Mouse (Mus musculus) testis, postnatal 14 days (tissue): ENCODE results near the gene Dlx3.

Experiments used
- DNase-seq: peaks from one replicate; pipeline ENCODE4 v3.0.0; 2021; ENCODE audit warnings: low spot score

The Dlx3 gene

DNA sequence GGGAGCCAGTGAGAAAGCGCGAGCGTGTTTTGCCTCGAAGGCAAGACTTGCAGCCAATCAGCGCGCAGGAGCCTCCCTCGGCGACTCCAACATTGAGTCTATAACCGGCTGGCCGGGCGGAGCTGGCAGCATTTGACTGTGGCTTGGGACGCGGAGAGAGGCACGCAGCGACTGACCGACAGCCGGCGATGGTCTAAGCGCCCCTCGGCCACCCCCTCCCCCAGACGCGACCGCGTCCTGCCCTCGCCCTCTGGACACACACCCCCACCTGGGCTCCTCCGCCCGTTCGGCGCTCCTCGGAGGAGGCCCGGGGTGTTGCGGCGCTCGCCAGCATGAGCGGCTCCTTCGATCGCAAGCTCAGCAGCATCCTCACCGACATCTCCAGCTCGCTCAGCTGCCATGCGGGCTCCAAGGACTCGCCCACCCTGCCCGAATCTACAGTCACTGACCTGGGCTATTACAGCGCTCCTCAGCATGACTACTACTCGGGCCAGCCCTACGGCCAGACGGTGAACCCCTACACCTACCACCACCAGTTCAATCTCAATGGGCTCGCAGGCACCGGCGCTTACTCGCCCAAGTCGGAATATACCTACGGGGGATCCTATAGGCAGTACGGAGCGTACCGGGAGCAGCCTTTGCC, at the start of gene Dlx3:
Gene Dlx3 (plus strand): TSS at position 130 of the 643 bp plus-strand sequence.
- no peak for DNase-seq

DNA sequence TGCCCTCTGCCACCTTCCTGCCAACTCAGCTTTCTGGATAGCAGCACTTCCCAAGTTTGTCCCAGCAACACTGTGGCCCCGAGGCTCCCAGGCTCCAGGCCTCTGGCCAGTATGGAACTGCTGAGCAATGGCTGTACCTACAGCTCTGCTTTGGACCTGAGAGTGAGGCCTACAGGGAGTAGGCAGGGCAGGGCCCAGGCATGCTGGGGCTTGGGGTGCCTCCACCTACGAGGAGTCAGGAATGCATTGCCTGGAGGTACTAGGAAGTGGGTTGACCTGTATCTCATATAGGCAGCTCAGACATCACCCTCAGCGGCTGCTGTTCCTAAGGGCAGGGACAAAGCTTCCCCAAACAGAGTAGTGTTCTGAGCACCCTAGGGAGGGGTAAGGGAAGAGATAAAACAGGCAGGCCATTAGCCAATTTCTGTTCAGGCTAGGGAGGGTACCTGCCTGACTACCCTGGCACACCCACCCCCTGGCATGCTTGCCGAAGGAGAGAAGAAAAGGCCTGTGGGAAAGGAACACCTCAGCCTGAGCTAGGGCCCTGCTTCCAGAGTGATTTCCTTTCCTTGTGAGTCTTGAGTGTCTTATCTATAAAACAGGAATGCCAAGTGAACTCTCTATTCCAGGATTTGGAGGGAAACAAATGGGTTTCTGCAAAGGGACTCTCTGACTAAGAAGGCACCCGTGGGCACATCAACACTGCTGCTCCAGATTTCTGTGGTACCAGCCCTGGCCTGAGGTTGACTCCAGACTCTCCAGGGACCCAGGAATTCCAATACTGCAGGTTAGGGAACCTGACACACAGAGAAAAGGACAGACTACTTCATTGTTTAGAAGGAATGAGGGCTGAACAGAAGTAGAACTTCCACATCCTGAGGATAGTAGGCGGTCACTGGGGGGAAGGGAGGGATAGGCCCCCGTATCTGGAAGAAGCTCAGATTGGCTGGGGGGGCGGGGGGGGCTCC, 49.5 kb upstream of the Dlx3 start:
- no peak for DNase-seq

DNA sequence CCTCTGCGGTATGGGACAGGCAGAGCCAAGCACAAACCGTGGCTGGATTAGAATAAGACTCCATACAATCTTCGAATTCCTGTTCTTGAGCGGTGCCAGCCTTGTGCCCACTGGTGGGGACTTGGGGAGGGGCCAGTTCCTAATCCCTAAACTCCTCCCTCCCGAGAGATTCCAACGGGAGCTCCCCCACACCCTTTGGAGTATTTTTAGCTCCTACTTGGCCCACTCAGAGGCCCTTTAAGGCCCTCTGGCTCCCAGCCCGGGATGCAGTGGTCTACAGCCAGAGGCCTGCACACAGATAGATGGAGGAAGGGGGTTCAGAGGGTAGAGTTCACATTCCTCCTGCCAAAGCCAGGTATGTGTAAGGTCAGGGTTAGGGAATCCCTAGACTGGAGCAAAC, 48.7 kb upstream of the Dlx3 start:
- no peak for DNase-seq

- no peak for DNase-seq
These were observed 47.8 kb upstream of the Dlx3 start for GRCm38 (mm10) chr11:95072136-95072535.

- no peak for DNase-seq
These were observed 47.1 kb upstream of the Dlx3 start for GRCm38 (mm10) chr11:95072804-95073203.

- DNase-seq: no peak
These were observed 46.1 kb upstream of the Dlx3 start for GRCm38 (mm10) chr11:95073835-95074234.

GRCm38 (mm10) chr11:95074694-95075093, 45.2 kb upstream of the Dlx3 start:
- no peak for DNase-seq

DNA sequence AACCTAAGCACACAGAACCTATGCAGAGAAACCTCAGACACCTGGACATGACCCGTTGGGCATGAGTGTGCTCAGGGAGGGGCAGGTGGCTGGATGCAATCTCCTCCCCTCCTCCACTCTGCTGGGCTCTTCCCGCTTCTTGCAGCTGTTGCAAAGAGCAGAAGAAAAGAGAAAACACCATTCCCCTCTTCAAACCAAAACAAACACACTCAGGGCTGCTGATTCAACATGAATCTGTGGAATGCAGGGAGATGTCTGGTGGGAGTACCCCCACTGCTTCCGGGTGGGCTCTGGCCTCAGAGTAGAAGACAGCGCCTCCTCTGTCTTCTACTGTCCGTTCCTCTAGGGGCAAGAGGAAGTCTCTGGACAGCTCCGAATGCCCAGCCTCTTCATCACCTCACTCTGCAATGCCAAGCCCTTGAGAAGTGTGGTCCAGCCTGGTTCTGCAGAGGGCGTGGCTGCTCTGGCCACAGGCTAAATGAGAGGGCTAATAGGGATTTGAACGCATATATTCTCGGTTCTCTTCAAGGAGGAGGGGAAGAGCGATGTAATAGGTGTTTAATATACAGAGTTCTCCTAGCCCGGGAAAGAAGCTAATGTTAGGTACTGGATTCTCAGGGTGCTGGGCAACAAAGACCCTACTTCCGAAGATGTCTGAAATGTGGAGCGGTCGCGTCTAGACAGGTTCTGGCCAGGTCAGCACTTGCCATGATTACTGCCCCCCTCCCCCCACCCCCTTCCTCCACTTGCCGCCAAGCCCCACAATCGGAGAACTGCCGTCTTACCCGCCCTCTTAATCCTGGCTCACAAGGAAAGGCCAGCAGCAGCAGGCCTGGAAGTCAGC, 44.5 kb upstream of the Dlx3 start:
- no peak for DNase-seq

- no peak for DNase-seq
These were observed 43.8 kb upstream of the Dlx3 start for GRCm38 (mm10) chr11:95076041-95076535.

DNA sequence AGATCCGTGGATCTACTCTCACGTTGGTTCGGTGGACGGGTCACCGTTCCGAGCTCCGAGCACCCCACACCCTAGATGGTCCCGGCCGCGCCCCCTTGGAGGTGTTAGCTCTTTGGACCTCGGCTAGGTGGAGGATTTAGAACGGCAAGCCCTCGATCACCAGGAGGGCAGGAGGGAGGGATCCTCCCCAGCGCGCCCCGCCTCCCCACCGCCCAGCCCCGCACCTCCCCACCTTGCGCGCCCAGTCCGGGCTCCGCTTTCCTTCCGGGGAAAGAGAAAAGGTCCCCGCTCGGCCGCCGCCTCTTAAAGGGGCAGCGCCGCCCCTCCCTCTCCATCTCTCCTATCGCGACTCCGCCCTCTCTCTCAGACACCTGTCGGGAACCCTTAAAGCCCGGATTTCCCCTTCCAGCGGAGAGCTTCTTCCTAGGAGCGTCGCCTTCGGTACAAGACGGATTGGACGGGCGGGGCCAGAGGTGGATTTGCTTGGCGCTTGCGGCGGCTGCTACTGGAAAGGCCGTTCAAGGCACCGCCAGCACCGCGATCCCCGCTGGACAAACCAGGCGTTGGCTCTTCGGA, 43.3 kb upstream of the Dlx3 start, which contains the start of gene Itga3:
Gene Itga3 (minus strand): TSS at position 266 of the 576 bp plus-strand sequence.
- DNase-seq: peak; percentile 65

DNA sequence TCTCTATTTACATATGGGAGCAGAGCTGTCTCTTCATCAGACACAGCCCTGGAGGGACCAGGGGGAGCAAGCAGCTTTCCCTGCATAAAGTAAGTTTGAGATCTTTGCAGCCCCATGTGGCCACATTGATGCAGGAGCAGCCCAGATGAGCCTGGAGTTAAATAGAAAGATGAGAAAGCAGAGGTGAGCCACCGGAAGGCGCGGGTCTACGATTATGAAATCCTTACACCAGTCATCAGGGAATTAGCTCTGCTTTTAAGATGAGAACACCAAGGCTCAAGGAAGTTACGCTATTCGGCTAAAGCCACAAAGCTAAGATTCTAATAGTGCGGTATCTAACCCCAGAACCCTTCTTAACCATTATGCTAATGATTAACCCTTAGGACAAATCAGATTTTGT, 42.0 kb upstream of the Dlx3 start:
- no peak for DNase-seq

- DNase-seq: no peak
These were observed 40.6 kb upstream of the Dlx3 start for GRCm38 (mm10) chr11:95079256-95079875.

DNA sequence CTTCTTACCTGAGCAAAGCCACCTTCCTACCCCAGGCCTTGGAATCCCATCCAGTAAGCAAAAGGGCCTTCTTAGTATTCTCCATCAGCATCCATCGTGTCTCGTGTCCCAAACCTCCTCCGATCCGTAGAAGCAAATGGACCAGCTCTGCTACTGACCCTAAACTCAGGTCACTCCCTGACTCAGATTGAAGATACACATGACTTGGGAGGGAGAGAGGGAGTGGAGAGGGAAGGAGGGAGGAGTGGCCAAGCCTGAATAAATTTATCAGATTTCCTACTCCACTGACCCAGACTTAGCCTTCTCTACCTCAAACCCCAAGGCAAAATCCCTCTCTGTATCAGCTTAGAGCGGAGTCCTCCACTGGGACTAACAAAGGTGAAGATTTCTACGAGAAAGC, 39.1 kb upstream of the Dlx3 start:
- DNase-seq: no peak

GRCm38 (mm10) chr11:95082896-95083295, 37.0 kb upstream of the Dlx3 start:
- DNase-seq: no peak

- DNase-seq: no peak
These were observed 35.7 kb upstream of the Dlx3 start for GRCm38 (mm10) chr11:95084175-95084574.

DNA sequence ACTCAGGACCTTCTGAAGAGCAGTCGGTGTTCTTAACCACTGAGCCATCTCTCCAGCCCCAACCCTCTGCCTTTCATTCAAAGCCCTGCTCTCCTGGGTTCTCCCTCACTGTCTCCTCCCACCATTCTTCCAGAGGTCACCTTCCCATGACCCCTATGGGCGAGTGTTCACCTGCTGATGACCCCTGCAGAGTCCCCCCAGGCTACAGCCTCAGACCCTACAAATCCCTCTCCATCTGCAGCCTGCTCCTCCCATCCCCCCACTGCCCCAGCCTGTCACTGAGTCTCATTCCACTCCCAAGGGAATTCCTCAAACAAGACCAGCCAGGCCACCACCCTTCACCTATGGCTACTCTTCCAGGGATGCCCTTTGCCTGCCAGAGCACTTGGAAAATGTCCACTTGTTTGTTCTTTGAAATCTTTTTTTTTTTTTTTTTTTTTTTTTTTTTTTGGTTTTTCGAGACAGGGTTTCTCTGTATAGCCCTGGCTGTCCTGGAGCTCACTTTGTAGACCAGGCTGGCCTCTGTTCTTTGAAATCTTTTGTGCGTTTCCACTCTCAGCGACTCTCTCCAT, 35.0 kb upstream of the Dlx3 start:
- no peak for DNase-seq

- no peak for DNase-seq
These were observed 34.2 kb upstream of the Dlx3 start for GRCm38 (mm10) chr11:95085710-95086109.

- no peak for DNase-seq
These were observed 33.7 kb upstream of the Dlx3 start for GRCm38 (mm10) chr11:95086229-95086628.

- no peak for DNase-seq
These were observed 32.4 kb upstream of the Dlx3 start for GRCm38 (mm10) chr11:95087301-95088228.

DNA sequence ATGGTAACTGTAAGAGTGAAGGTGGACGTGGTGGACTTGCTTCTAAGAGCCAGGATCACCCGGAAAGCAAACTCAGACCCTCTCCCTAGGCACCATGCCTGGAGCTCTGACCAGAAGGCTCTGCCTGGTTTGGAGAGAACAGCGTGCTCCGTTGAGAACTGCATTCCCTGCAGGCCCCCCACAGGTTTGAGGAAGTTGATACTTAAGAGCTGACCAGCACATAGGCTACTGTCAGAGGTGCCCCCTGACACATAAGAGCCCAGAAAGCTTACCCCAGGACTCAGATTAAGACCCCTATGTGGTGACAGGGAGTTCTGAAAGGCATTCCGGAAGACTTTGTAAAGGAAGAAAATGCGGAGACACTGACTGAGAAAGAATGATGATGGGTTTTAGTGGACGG, 31.6 kb upstream of the Dlx3 start:
- no peak for DNase-seq
